Mouse (Mus musculus): ENCODE data around the gene Sprr4.
"Not testable (repeated sequence)": the region's sequence is repeated elsewhere in the genome, so short reads cannot be mapped to it uniquely, and the experiment has no call there.

Gene Sprr4

GRCm38 (mm10) chr3:92500393-92500792, at the start of gene Sprr4:
Gene Sprr4 (minus strand): TSS chr3:92500493.
- no peak for DNase-seq

GRCm38 (mm10) chr3:92534411-92534810, 34.1 kb upstream of the Sprr4 start, which contains the start of gene 2310046K23Rik:
Gene 2310046K23Rik (minus strand): TSS chr3:92534511.
- DNase-seq: no peak

DNA sequence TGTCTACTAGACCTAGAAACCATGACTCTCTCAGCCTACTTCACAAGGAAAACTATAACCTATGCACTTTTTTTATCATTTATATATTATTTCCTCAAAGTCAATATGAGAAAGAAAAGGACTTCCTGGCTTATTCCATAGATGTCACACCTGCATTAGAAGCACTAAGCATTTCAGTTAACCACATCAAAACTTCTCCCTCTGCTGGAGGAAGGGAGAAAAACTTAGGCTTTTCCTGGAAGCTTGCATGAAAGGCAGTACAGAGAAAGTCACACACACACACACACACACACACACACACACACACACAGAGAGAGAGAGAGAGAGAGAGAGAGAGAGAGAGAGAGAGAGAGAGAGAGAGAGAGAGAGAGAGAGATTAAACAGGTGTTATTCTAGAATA, 12.0 kb upstream of the Sprr4 start:
- peak in 1 of 2 experiments; percentile 2 for DNase-seq

GRCm38 (mm10) chr3:92510786-92511185, 10.5 kb upstream of the Sprr4 start:
- DNase-seq: peak; percentile 23 to 29

GRCm38 (mm10) chr3:92508185-92508584, 7.9 kb upstream of the Sprr4 start:
- no peak for DNase-seq

DNA sequence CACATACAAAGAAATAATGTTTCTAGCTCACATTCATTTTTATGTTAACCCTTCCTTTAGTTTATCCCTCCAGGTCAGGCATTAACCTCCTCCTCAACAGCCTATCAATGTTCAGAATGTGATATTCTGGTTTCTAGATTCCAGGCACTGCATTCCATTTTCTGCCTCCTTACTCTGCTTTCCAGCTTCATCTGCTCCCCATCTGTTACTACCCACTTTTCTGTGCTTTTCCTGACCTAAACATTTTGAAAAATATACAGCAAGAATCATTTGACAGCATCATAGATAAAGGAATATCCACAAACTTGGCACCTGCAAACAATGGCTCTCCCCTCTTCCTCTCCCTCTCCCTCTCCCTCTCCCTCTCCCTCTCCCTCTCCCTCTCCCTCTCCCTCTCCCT, 3.2 kb upstream of the Sprr4 start:
- no peak for DNase-seq

- not testable (repeated sequence) for DNase-seq
Observed at GRCm38 (mm10) chr3:92490262-92490661, 10.0 kb downstream of the Sprr4 start.

GRCm38 (mm10) chr3:92486307-92486706, 14.0 kb downstream of the Sprr4 start:
- no peak for DNase-seq

DNA sequence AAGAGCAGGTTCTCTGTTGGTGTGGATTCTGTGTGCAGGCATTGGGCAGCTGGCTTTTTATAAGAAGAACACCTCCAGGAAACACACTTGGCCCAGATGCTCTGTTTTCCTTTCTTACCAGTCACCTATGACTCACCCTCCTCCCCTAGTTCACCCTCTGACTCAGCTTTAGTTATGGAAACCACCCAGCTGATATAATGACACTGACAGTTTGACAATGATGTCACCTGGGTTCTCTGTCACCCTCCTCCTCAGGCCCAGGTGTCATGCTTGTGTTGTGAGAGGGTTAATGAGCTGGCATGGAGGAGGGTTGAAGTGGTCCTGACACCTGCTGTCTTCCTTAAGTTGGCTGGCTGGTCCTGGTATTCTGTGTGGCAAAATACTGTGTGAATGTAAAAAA, 14.4 kb downstream of the Sprr4 start, which contains the start of gene Sprr1a:
TSS of gene Sprr1a (minus strand) at position 33 of the 400 bp plus-strand sequence.
- no peak for DNase-seq

DNA sequence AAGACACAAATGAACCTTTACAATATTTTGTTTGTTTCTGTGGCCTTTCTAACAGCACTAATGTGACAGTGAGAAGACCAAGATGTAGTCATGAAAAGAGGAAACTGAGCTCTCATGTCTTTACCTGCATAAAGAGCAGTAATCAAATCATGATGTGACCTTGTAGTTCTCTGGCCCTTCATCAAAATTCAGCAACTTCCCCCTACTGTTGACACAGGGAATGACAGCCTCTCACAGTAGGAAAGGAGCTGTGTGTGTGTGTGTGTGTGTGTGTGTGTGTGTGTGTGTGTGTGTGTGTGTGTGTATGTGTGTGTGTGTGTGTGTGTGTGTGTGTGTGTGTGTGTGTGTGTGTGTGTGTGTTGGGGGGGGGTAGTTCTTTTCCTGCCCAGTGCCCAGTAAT, 19.0 kb downstream of the Sprr4 start:
- DNase-seq: peak in 1 of 2 experiments; percentile 8

DNA sequence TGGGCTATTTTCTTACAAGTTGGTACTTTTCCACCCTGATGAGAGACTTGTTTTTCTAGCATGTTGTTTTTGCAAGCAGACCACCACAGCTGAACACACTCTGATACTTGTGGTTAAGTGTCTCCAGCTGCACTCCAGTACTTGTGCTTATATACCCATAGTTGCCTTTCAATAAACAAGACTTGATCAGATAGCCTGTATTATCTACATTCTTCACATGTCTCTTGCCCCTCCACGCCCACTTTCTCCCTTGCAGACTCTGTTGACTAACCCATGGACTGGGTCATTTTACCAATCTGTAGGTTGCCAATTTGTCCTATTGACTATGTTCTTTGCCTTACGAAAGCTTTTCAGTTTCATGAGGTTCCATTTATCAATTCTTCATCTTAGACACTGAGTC, 30.2 kb downstream of the Sprr4 start:
- no peak for DNase-seq

- no peak for DNase-seq
Observed at GRCm38 (mm10) chr3:92467424-92467823, 32.9 kb downstream of the Sprr4 start.

- peak; percentile 4 to 6 for DNase-seq
Observed at GRCm38 (mm10) chr3:92466576-92466975, 33.7 kb downstream of the Sprr4 start.

DNA sequence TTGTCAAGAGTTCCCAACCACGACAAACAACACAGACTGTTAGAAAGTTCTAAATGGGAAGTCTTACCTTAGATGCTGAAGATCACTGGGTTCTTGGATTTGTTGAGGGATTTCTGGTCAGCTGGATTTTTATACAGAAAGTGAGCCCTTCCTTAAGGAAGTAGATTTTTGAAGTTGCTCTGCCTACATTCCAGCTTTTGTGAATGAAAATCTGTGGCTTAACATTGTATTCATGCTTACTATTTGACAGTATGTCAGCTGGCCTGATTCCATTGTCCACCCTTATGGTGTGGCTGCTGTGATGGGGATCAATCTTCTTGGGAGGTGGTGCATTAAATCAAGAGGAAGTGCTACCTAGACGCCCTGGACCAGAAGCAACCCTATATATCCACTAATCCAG, 41.7 kb downstream of the Sprr4 start, which contains the start of gene Sprr3:
TSS of gene Sprr3 (minus strand) at position 101 of the 400 bp plus-strand sequence.
- DNase-seq: no peak

DNA sequence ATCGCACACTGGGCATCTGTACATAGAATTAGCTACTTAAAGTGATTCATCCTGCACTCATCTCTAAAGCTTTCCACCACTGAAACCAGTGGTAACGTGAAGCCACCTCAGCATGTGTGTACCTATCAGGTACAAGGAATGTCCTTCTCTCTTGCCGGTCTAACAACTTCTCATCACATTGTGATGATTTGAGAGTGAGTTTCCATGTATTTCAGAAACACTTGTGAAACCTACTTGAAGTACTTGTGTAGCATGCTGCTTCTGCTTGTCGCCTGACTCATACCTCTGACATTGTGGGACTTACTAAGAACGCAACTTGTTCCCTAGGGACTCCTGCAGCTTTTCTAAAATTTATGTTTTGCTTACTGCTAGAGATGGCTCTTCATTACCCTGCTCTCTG, 45.1 kb downstream of the Sprr4 start:
- DNase-seq: no peak
